Mouse (Mus musculus): ENCODE results near the gene Crybb1. TPM values are rescaled to one million over a fixed set of nuclear protein-coding genes. Genes with fewer than 3 reads are reported as not detected.

Gene Crybb1
- polyA plus RNA-seq, 1 experiment, result 0.28 TPM

- TF ChIP-seq CTCF (IDR thresholded peaks at IDR 0.05; ENCODE audit: control insufficient read depth, insufficient read depth, insufficient replicate concordance, low read depth, low read length) (no peak), POLR2A (IDR thresholded peaks at IDR 0.05; ENCODE audit: control insufficient read depth, low read depth, low read length) (no peak)
- no peak overlapping the region for H3K4me3 ChIP-seq (ENCODE audit: control insufficient read depth, low read depth, low read length)
- H3K27me3 ChIP-seq (ENCODE audit: control insufficient read depth, insufficient read depth, low read length), result no peaks in the 10 kb centered on the region
- H3K4me1 ChIP-seq (ENCODE audit: control insufficient read depth, insufficient read depth, low read length), result peaks cover 2% of the 10 kb centered on the region
- H3K27ac ChIP-seq (ENCODE audit: control insufficient read depth, insufficient read depth, low read depth, low read length), result no peak overlapping the region
- no peaks in the 10 kb centered on the region for H3K36me3 ChIP-seq (ENCODE audit: control insufficient read depth, insufficient read depth, low read length)
Observed at GRCm38 (mm10) chr5:112282123-112282779, 26.6 kb downstream of the Crybb1 start.

GRCm38 (mm10) chr5:112282780-112283482 lies 27.3 kb downstream of the Crybb1 start:
- Histone ChIP-seq H3K27ac (ENCODE audit: control insufficient read depth, insufficient read depth, low read depth, low read length) (no peak overlapping the region), H3K4me1 (ENCODE audit: control insufficient read depth, insufficient read depth, low read length) (no peaks in the 10 kb centered on the region; the same call in 1 of the 2 replicates)
- TF ChIP-seq CTCF (IDR thresholded peaks at IDR 0.05; ENCODE audit: control insufficient read depth, insufficient read depth, insufficient replicate concordance, low read depth, low read length), result no peak
- no peak for TF ChIP-seq POLR2A (IDR thresholded peaks at IDR 0.05; ENCODE audit: control insufficient read depth, low read depth, low read length)

GRCm38 (mm10) chr5:112283543-112284202 lies 28.1 kb downstream of the Crybb1 start:
- H3K4me1 ChIP-seq (ENCODE audit: control insufficient read depth, insufficient read depth, low read length), result no peaks in the 10 kb centered on the region
- H3K27ac ChIP-seq (ENCODE audit: control insufficient read depth, insufficient read depth, low read depth, low read length), result no peak overlapping the region
- TF ChIP-seq CTCF (IDR thresholded peaks at IDR 0.05; ENCODE audit: control insufficient read depth, insufficient read depth, insufficient replicate concordance, low read depth, low read length) (no peak), POLR2A (IDR thresholded peaks at IDR 0.05; ENCODE audit: control insufficient read depth, low read depth, low read length) (no peak)
- no peaks in the 10 kb centered on the region for H3K36me3 ChIP-seq (ENCODE audit: control insufficient read depth, insufficient read depth, low read length)
- no peak overlapping the region for H3K4me3 ChIP-seq (ENCODE audit: control insufficient read depth, low read depth, low read length)
- H3K27me3 ChIP-seq (ENCODE audit: control insufficient read depth, insufficient read depth, low read length), result no peaks in the 10 kb centered on the region

More at GRCm38 (mm10) chr5:112282780-112283482, 27.3 kb downstream of the Crybb1 start:
- Histone ChIP-seq H3K27me3 (ENCODE audit: control insufficient read depth, insufficient read depth, low read length) (no peaks in the 10 kb centered on the region), H3K4me3 (ENCODE audit: control insufficient read depth, low read depth, low read length) (no peak overlapping the region), H3K36me3 (ENCODE audit: control insufficient read depth, insufficient read depth, low read length) (no peaks in the 10 kb centered on the region)

DNA sequence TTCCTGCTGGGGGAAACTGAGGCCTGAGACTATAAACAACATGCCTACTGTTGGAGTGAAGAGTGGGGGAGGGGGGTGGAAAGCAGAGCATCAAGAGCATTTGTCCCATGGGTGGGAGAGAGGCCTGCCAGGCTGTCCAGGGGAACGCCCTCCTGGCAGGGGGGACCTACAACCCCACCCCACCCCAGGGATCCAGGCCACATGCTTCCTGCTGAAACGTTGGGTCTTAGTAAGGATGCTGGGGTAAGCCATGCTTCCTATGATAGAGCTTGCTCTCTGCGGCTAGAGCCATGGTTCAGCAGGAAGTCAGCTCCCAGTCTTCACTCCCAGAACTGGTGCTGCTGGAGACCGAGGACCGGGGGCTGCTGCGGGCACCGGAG lies 28.6 kb downstream of the Crybb1 start:
- Histone ChIP-seq H3K4me1 (ENCODE audit: control insufficient read depth, insufficient read depth, low read length) (no peaks in the 10 kb centered on the region), H3K27me3 (ENCODE audit: control insufficient read depth, insufficient read depth, low read length) (no peaks in the 10 kb centered on the region), H3K36me3 (ENCODE audit: control insufficient read depth, insufficient read depth, low read length) (no peaks in the 10 kb centered on the region), H3K4me3 (ENCODE audit: control insufficient read depth, low read depth, low read length) (no peak overlapping the region), H3K27ac (ENCODE audit: control insufficient read depth, insufficient read depth, low read depth, low read length) (no peak overlapping the region)
- TF ChIP-seq CTCF (IDR thresholded peaks at IDR 0.05; ENCODE audit: control insufficient read depth, insufficient read depth, insufficient replicate concordance, low read depth, low read length) (no peak), POLR2A (IDR thresholded peaks at IDR 0.05; ENCODE audit: control insufficient read depth, low read depth, low read length) (no peak)

GRCm38 (mm10) chr5:112285548-112286085 lies 30.0 kb downstream of the Crybb1 start:
- no peak overlapping the region for H3K4me3 ChIP-seq (ENCODE audit: control insufficient read depth, low read depth, low read length)
- H3K27ac ChIP-seq (ENCODE audit: control insufficient read depth, insufficient read depth, low read depth, low read length), result no peak overlapping the region
- H3K36me3 ChIP-seq (ENCODE audit: control insufficient read depth, insufficient read depth, low read length), result no peaks in the 10 kb centered on the region
- TF ChIP-seq CTCF (IDR thresholded peaks at IDR 0.05; ENCODE audit: control insufficient read depth, insufficient read depth, insufficient replicate concordance, low read depth, low read length) (no peak), POLR2A (IDR thresholded peaks at IDR 0.05; ENCODE audit: control insufficient read depth, low read depth, low read length) (no peak)
- peaks cover 6% of the 10 kb centered on the region for H3K4me1 ChIP-seq (ENCODE audit: control insufficient read depth, insufficient read depth, low read length)
- no peaks in the 10 kb centered on the region for H3K27me3 ChIP-seq (ENCODE audit: control insufficient read depth, insufficient read depth, low read length)

GRCm38 (mm10) chr5:112286608-112286983 lies 31.0 kb downstream of the Crybb1 start:
- H3K4me1 ChIP-seq (ENCODE audit: control insufficient read depth, insufficient read depth, low read length), result peaks cover 7% of the 10 kb centered on the region
- no peaks in the 10 kb centered on the region for H3K27me3 ChIP-seq (ENCODE audit: control insufficient read depth, insufficient read depth, low read length)
- H3K4me3 ChIP-seq (ENCODE audit: control insufficient read depth, low read depth, low read length), result no peak overlapping the region
- no peak overlapping the region for H3K27ac ChIP-seq (ENCODE audit: control insufficient read depth, insufficient read depth, low read depth, low read length)
- TF ChIP-seq POLR2A (IDR thresholded peaks at IDR 0.05; ENCODE audit: control insufficient read depth, low read depth, low read length), result no peak
- TF ChIP-seq CTCF (IDR thresholded peaks at IDR 0.05; ENCODE audit: control insufficient read depth, insufficient read depth, insufficient replicate concordance, low read depth, low read length), result no peak
- H3K36me3 ChIP-seq (ENCODE audit: control insufficient read depth, insufficient read depth, low read length), result no peaks in the 10 kb centered on the region

Data from testis, adult 2 months (tissue).